ENCODE assay signal across 28 mouse cellular contexts in genomic region chr11:3878660-3879059, GRCm38 (mm10). TPM values are rescaled to one million over a fixed set of nuclear protein-coding genes. Genes with fewer than 3 reads are reported as not detected.
DNase-seq lines count a peak whose midpoint lies in the region; ATAC-seq and TF ChIP-seq lines count a peak whose summit lies in the region.
"Had no signal": no experiment of that assay in that cellular context is flagged by ENCODE, and none has a peak within 500 bp of the region (broad histone marks: within the 10 kb centered on the region; RNA-seq: fewer than 3 reads in every experiment).

No protein-coding gene starts in this region.

- peak; percentile 56 for ATAC-seq in intestine, postnatal 0 days
- no peak for ATAC-seq in intestine, embryonic 16.5 days
- 0 out of 2 replicates have a peak, but pooled peaks have one; percentile 15 for ATAC-seq in erythroblast, adult 5-6 weeks (replicated peaks; ENCODE audit: low FRiP score, poor library complexity, severe bottlenecking)
- ATAC-seq in kidney, embryonic 14.5 days (ENCODE audit: low FRiP score, low TSS enrichment): no peak
- ATAC-seq: forebrain, embryonic 16.5 days had no signal

- no peak overlapping the region for H3K27ac ChIP-seq in intestine, postnatal 0 days (ENCODE audit: low read depth, low read length)
- H3K27ac ChIP-seq in intestine, embryonic 16.5 days (ENCODE audit: low read length): no peak overlapping the region
- H3K27ac ChIP-seq in thymus, adult 2 months (ENCODE audit: control insufficient read depth, insufficient read depth, low read length): no peak overlapping the region
- no peak overlapping the region for H3K27ac ChIP-seq in kidney, embryonic 14.5 days (ENCODE audit: low read depth, low read length)
- no peak overlapping the region for H3K27ac ChIP-seq in left cerebral cortex, adult 2 months
- H3K27ac ChIP-seq: embryonic facial prominence, embryonic 10.5 days; forebrain, embryonic 10.5 days; heart, adult 2 months; hindbrain, embryonic 13.5 days; layer of hippocampus, adult 2 months; limb, embryonic 12.5 days; liver, embryonic 13.5 days; midbrain, embryonic 10.5 days had no signal

- H3K9me3 ChIP-seq in intestine, postnatal 0 days (ENCODE audit: control insufficient read depth): no peaks in the 10 kb centered on the region
- no peaks in the 10 kb centered on the region for H3K9me3 ChIP-seq in intestine, embryonic 16.5 days (ENCODE audit: control insufficient read depth, low read length)
- no peaks in the 10 kb centered on the region for H3K9me3 ChIP-seq in kidney, embryonic 14.5 days (ENCODE audit: control insufficient read depth, low read length)
- H3K9me3 ChIP-seq: embryonic facial prominence, embryonic 10.5 days; forebrain, embryonic 10.5 days; hindbrain, embryonic 13.5 days; limb, embryonic 12.5 days; liver, embryonic 13.5 days; midbrain, embryonic 10.5 days had no signal

- H3K4me2 ChIP-seq in intestine, postnatal 0 days (replicated peaks; ENCODE audit: low read depth): no peak overlapping the region
- no peak overlapping the region for H3K4me2 ChIP-seq in intestine, embryonic 16.5 days (ENCODE audit: low read depth, low read length)
- H3K4me2 ChIP-seq in kidney, embryonic 14.5 days (replicated peaks; ENCODE audit: low read depth, low read length): no peak overlapping the region
- H3K4me2 ChIP-seq: hindbrain, embryonic 13.5 days; limb, embryonic 12.5 days; liver, embryonic 13.5 days; lung, embryonic 14.5 days had no signal

- no peak overlapping the region for H3K4me3 ChIP-seq in intestine, postnatal 0 days (ENCODE audit: low read depth, low read length)
- no peak overlapping the region for H3K4me3 ChIP-seq in intestine, embryonic 16.5 days (ENCODE audit: low read length)
- H3K4me3 ChIP-seq in thymus, adult 2 months (ENCODE audit: control insufficient read depth, insufficient read depth, low read length): no peak overlapping the region
- H3K4me3 ChIP-seq in kidney, embryonic 14.5 days (ENCODE audit: low read length): no peak overlapping the region
- no peak overlapping the region for H3K4me3 ChIP-seq in left cerebral cortex, adult 2 months
- H3K4me3 ChIP-seq: embryonic facial prominence, embryonic 10.5 days; forebrain, embryonic 10.5 days; heart, adult 2 months; hindbrain, embryonic 13.5 days; layer of hippocampus, adult 2 months; limb, embryonic 12.5 days; liver, embryonic 13.5 days; midbrain, embryonic 10.5 days had no signal

- no peak overlapping the region for H3K9ac ChIP-seq in intestine, postnatal 0 days (ENCODE audit: low read depth, low read length)
- H3K9ac ChIP-seq in intestine, embryonic 16.5 days (ENCODE audit: low read depth, low read length): no peak overlapping the region
- H3K9ac ChIP-seq in kidney, embryonic 14.5 days (ENCODE audit: low read depth, low read length): no peak overlapping the region
- H3K9ac ChIP-seq: hindbrain, embryonic 13.5 days; limb, embryonic 12.5 days; liver, embryonic 13.5 days; lung, embryonic 14.5 days had no signal

- H3K27me3 ChIP-seq in intestine, postnatal 0 days (replicated peaks; ENCODE audit: control insufficient read depth, insufficient read depth, low read length): peaks cover under 1% of the 10 kb centered on the region; the same call in 1 of the 2 replicates
- H3K27me3 ChIP-seq in intestine, embryonic 16.5 days (replicated peaks; ENCODE audit: control insufficient read depth, insufficient read depth, low read length): no peaks in the 10 kb centered on the region
- no peaks in the 10 kb centered on the region for H3K27me3 ChIP-seq in thymus, adult 2 months (ENCODE audit: control insufficient read depth, insufficient read depth, low read length)
- H3K27me3 ChIP-seq in kidney, embryonic 14.5 days (ENCODE audit: control insufficient read depth, insufficient read depth, low read length): no peaks in the 10 kb centered on the region
- H3K27me3 ChIP-seq: hindbrain, embryonic 13.5 days; limb, embryonic 12.5 days had no signal

- no peak for TF ChIP-seq POLR2A in thymus, adult 2 months (IDR thresholded peaks at IDR 0.05; ENCODE audit: control insufficient read depth, extremely low read depth, insufficient read depth, low read length, poor library complexity)

- DNase-seq in thymus, postnatal 25 days: peak; percentile 7
- DNase-seq in thymus, adult 2 months: no peak
- no peak for DNase-seq in left cerebral cortex, adult 2 months (ENCODE audit: extremely low spot score in 1 of 2, low spot score in 2 of 2)
- DNase-seq: adrenal gland, postnatal 36 days; B cell, adult 2 months; cerebellum, adult 11 months; cerebellum, postnatal 10 days; gastrocnemius, postnatal 14 days; heart, adult 2 months; heart, postnatal 36 days; kidney, adult 8-10 months; kidney, postnatal 25 days; liver, embryonic 13.5 days; lung, embryonic 14.5 days; right cerebral cortex, postnatal 14 days had no signal

- intact Hi-C loops in left cerebral cortex, adult 2 months (cut with DNase I): loop anchor here (5.0 kb wide), 1 partner anchor 166 kb away; no protein-coding TSS in a partner anchor

- WGBS in intestine, postnatal 0 days: 59% methylated on average over 7 of the region's 7 CpGs
- 71% methylated on average over 7 of the region's 7 CpGs for WGBS in intestine, embryonic 16.5 days
- WGBS in thymus, adult 2 months: 49% methylated on average over 7 of the region's 7 CpGs
- 75% methylated on average over 7 of the region's 7 CpGs for WGBS in kidney, embryonic 14.5 days

- no peaks in the 10 kb centered on the region for H3K36me3 ChIP-seq in intestine, postnatal 0 days (ENCODE audit: control insufficient read depth, insufficient read depth)
- H3K36me3 ChIP-seq in intestine, embryonic 16.5 days (ENCODE audit: control insufficient read depth, insufficient read depth, low read length): no peaks in the 10 kb centered on the region
- H3K36me3 ChIP-seq in thymus, adult 2 months (ENCODE audit: control insufficient read depth, insufficient read depth, low read length): no peaks in the 10 kb centered on the region
- no peaks in the 10 kb centered on the region for H3K36me3 ChIP-seq in kidney, embryonic 14.5 days (ENCODE audit: control insufficient read depth, insufficient read depth, low read length)
- H3K36me3 ChIP-seq: embryonic facial prominence, embryonic 10.5 days; forebrain, embryonic 10.5 days; hindbrain, embryonic 13.5 days; limb, embryonic 12.5 days; liver, embryonic 13.5 days; midbrain, embryonic 10.5 days had no signal

- TF ChIP-seq CTCF in intestine, postnatal 0 days (IDR thresholded peaks at IDR 0.05; ENCODE audit: low read depth): no peak
- no peak for TF ChIP-seq CTCF in thymus, adult 2 months (IDR thresholded peaks at IDR 0.05; ENCODE audit: borderline replicate concordance, control insufficient read depth, extremely low read depth, insufficient read depth, low read length, poor library complexity)
- TF ChIP-seq CTCF in left cerebral cortex, adult 2 months (IDR thresholded peaks at IDR 0.05): no peak

- no peaks in the 10 kb centered on the region for H3K4me1 ChIP-seq in intestine, postnatal 0 days (replicated peaks; ENCODE audit: control insufficient read depth, insufficient read depth, low read length)
- H3K4me1 ChIP-seq in intestine, embryonic 16.5 days (ENCODE audit: control insufficient read depth, insufficient read depth, low read length): no peaks in the 10 kb centered on the region
- H3K4me1 ChIP-seq in thymus, adult 2 months (replicated peaks; ENCODE audit: control insufficient read depth, insufficient read depth, low read length): peaks cover 10% of the 10 kb centered on the region; the same call in 1 of the 2 replicates
- H3K4me1 ChIP-seq in kidney, embryonic 14.5 days (ENCODE audit: control insufficient read depth, insufficient read depth, low read length): no peaks in the 10 kb centered on the region
- H3K4me1 ChIP-seq: embryonic facial prominence, embryonic 10.5 days; hindbrain, embryonic 13.5 days; limb, embryonic 12.5 days; liver, embryonic 13.5 days; midbrain, embryonic 10.5 days had no signal

RNA-seq across cellular contexts. Expression of gene Osbp2, which starts 15.0 kb away (rescaled TPM):
- polyA plus RNA-seq in intestine, postnatal 0 days (2015; fragmentation: Nextera tagmentation; extraction: Ambion mirVana): 1.9 TPM in 2 replicates
- 0.28 and 0.45 TPM in 2 replicates for polyA plus RNA-seq in intestine, embryonic 16.5 days (2015; fragmentation: Nextera tagmentation; extraction: Ambion mirVana)
- 0.27 and 1.1 TPM in 2 replicates for polyA plus RNA-seq in thymus, adult 2 months (2012; rRNA removed)
- not detected in 2 replicates for total RNA-seq in erythroblast, adult 5-6 weeks (2015; ENCODE audit: low replicate concordance)
- not detected in 2 replicates for total RNA-seq in erythroblast, adult 5-6 weeks (2017; ENCODE audit: low replicate concordance)
- 0.46 and 0.81 TPM in 2 replicates for polyA plus RNA-seq in kidney, embryonic 14.5 days (2014; fragmentation: Nextera tagmentation; extraction: Ambion mirVana)
- total RNA-seq in left cerebral cortex, adult 2 months (2021): 100 to 1,000 TPM; 141 to 149 TPM
- total RNA-seq: neutrophil, adult 5-6 weeks had no signal

RNA-seq across cellular contexts. Expression of gene 4921536K21Rik, which starts 16.2 kb away (rescaled TPM):
- polyA plus RNA-seq in intestine, postnatal 0 days (2015; fragmentation: Nextera tagmentation; extraction: Ambion mirVana): 0.09 and 0.20 TPM in 2 replicates
- 0.37 and 0.39 TPM in 2 replicates for polyA plus RNA-seq in intestine, embryonic 16.5 days (2015; fragmentation: Nextera tagmentation; extraction: Ambion mirVana)
- polyA plus RNA-seq in thymus, adult 2 months (2012; rRNA removed): 0.07 TPM in 1 of 2 replicates, not detected in the other
- total RNA-seq in erythroblast, adult 5-6 weeks (2015; ENCODE audit: low replicate concordance): not detected in 2 replicates
- total RNA-seq in erythroblast, adult 5-6 weeks (2017; ENCODE audit: low replicate concordance): not detected in 2 replicates
- polyA plus RNA-seq in kidney, embryonic 14.5 days (2014; fragmentation: Nextera tagmentation; extraction: Ambion mirVana): 0.20 and 0.40 TPM in 2 replicates
- under 1 TPM; 0.54 to 0.61 TPM for total RNA-seq in left cerebral cortex, adult 2 months (2021)
- polyA plus RNA-seq: heart, embryonic 14.5 days; liver, embryonic 13.5 days; lung, embryonic 14.5 days had no signal

RNA-seq across cellular contexts. Expression of gene Dusp18, which starts 16.4 kb away (rescaled TPM):
- 2.4 and 2.5 TPM in 2 replicates for polyA plus RNA-seq in intestine, postnatal 0 days (2015; fragmentation: Nextera tagmentation; extraction: Ambion mirVana)
- polyA plus RNA-seq in intestine, embryonic 16.5 days (2015; fragmentation: Nextera tagmentation; extraction: Ambion mirVana): 5.2 and 5.6 TPM in 2 replicates
- polyA plus RNA-seq in thymus, adult 2 months (2012; rRNA removed): 1.1 and 2.4 TPM in 2 replicates
- not detected in 2 replicates for total RNA-seq in erythroblast, adult 5-6 weeks (2015; ENCODE audit: low replicate concordance)
- total RNA-seq in erythroblast, adult 5-6 weeks (2017; ENCODE audit: low replicate concordance): 0.09 TPM in 1 of 2 replicates, not detected in the other
- 10.0 and 14.7 TPM in 2 replicates for polyA plus RNA-seq in kidney, embryonic 14.5 days (2014; fragmentation: Nextera tagmentation; extraction: Ambion mirVana)
- total RNA-seq in left cerebral cortex, adult 2 months (2021): 10 to 100 TPM; 23.1 to 24.9 TPM

RNA-seq across cellular contexts. Expression of gene Slc35e4, which starts 35.8 kb away (rescaled TPM):
- 2.1 and 2.2 TPM in 2 replicates for polyA plus RNA-seq in intestine, postnatal 0 days (2015; fragmentation: Nextera tagmentation; extraction: Ambion mirVana)
- 2.9 and 3.1 TPM in 2 replicates for polyA plus RNA-seq in intestine, embryonic 16.5 days (2015; fragmentation: Nextera tagmentation; extraction: Ambion mirVana)
- 3.6 and 3.9 TPM in 2 replicates for polyA plus RNA-seq in thymus, adult 2 months (2012; rRNA removed)
- total RNA-seq in erythroblast, adult 5-6 weeks (2015; ENCODE audit: low replicate concordance): 0.38 and 0.63 TPM in 2 replicates
- total RNA-seq in erythroblast, adult 5-6 weeks (2017; ENCODE audit: low replicate concordance): not detected in 2 replicates
- polyA plus RNA-seq in kidney, embryonic 14.5 days (2014; fragmentation: Nextera tagmentation; extraction: Ambion mirVana): 3.0 and 3.8 TPM in 2 replicates
- 10 to 100 TPM; 19.1 to 20.9 TPM for total RNA-seq in left cerebral cortex, adult 2 months (2021)

RNA-seq across cellular contexts. Expression of gene Tcn2, which starts 53.3 kb away (rescaled TPM):
- polyA plus RNA-seq in intestine, postnatal 0 days (2015; fragmentation: Nextera tagmentation; extraction: Ambion mirVana): 283 and 305 TPM in 2 replicates
- 95.3 and 122 TPM in 2 replicates for polyA plus RNA-seq in intestine, embryonic 16.5 days (2015; fragmentation: Nextera tagmentation; extraction: Ambion mirVana)
- polyA plus RNA-seq in thymus, adult 2 months (2012; rRNA removed): 49.4 and 60.3 TPM in 2 replicates
- 33.4 and 50.3 TPM in 2 replicates for total RNA-seq in erythroblast, adult 5-6 weeks (2015; ENCODE audit: low replicate concordance)
- 12.0 and 20.8 TPM in 2 replicates for total RNA-seq in erythroblast, adult 5-6 weeks (2017; ENCODE audit: low replicate concordance)
- polyA plus RNA-seq in kidney, embryonic 14.5 days (2014; fragmentation: Nextera tagmentation; extraction: Ambion mirVana): 49.7 and 61.8 TPM in 2 replicates
- total RNA-seq in left cerebral cortex, adult 2 months (2021): 10 to 100 TPM; 17.1 to 20.7 TPM

Comparison
In these comparisons a context has a peak if more than half of its experiments do, and no peak if none do; other contexts are left out.
1. ATAC-seq: peak in intestine, postnatal 0 days (single experiment) and erythroblast, adult 5-6 weeks (single experiment); none in intestine, embryonic 16.5 days (single experiment) and kidney, embryonic 14.5 days (single experiment).